Mouse (Mus musculus): ENCODE data around the gene Krt34. TPM values are rescaled to one million over a fixed set of nuclear protein-coding genes. Genes with fewer than 3 reads are reported as not detected.

The Krt34 gene
- polyA plus RNA-seq (2012; rRNA removed), result not detected in 2 replicates
- polyA plus RNA-seq (2014; fragmentation: Nextera tagmentation; extraction: Ambion mirVana), result not detected in 2 replicates

DNA sequence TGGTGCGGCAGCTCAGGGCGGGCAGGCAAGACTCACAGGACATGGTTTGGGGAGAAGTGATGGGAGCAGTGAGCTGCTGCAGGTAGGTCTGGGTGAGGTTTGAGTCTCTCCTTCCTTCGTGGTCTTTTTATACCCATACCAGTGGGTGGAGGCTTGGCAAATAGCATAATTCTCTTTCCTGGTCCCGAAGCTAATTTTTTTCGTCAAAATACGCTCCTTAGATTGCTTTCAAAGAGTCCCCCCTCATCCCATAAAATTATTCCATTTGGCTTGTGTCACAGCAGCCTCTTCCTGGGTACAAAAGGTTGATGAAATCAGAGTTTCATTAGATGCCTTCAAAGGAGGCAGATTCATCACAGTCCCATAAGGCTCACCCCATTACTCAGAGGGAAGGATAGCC is at the start of gene Krt34:
Krt34 (minus strand) TSS at position 101 of the 400 bp plus-strand sequence.
- TF ChIP-seq CTCF (IDR thresholded peaks at IDR 0.05; ENCODE audit: low read depth) (no peak), EP300 (IDR thresholded peaks at IDR 0.05; ENCODE audit: low read depth) (no peak)
- H3K36me3 ChIP-seq (replicated peaks; ENCODE audit: control insufficient read depth, insufficient read depth, low read depth), result no peaks in the 10 kb centered on the region
- no peak within 1 kb of the TSS for H3K9ac ChIP-seq (replicated peaks)
- 69% methylated on average over 6 of the region's 6 CpGs for WGBS (ENCODE audit: insufficient replicate concordance)
- H3K4me1 ChIP-seq (replicated peaks; ENCODE audit: control insufficient read depth in 2 of 2, insufficient read depth in 2 of 2, low read length in 1 of 2), result no peaks in the 10 kb centered on the region
- no peak for DNase-seq (ENCODE audit: low read depth in 3 of 3, low spot score in 3 of 3)
- no peak for ATAC-seq (ENCODE audit: insufficient read depth)
- no peak within 1 kb of the TSS for H3K4me3 ChIP-seq (ENCODE audit: insufficient read depth in 1 of 2, low read depth in 2 of 2, low read length in 2 of 2)
- no peak within 1 kb of the TSS for H3K4me2 ChIP-seq (ENCODE audit: low read depth)
- no peaks in the 10 kb centered on the region for H3K9me3 ChIP-seq (ENCODE audit: control insufficient read depth, low read length)
- H3K27me3 ChIP-seq (ENCODE audit: control insufficient read depth, insufficient read depth, low read length), result no peaks in the 10 kb centered on the region
- no peak within 1 kb of the TSS for H3K27ac ChIP-seq

DNA sequence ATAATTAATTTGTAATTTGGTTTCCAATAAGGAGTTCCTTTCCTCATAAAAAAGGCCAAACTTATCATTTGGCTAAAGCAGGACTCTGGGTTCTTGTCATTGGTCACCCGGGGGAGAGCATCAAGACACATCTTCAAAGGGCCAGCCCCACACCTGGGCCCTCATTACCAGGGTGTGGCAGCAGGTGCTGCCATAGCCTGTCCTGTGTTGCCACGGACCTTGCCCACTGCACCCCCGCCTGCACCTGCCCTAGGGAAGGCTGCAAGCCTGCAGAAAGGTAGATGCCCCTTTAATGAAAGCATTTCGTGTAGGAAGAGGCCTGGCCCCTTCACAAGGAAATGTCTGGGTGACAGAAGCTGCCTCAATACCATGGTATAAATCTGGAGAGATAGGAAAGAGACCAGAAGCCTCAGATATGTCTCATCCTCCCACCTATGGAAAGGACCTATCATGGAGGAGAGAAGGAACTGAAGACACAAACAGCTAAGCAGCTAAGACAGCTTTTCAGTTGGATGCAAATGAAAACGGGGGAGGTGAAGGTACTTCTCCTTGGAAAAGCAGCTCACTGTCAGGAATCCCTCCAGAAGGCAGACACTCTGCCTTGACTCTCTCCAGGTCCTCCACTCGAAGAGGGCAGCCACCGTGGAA is 47.1 kb upstream of the Krt34 start:
- Histone ChIP-seq H3K9ac (replicated peaks) (no peak overlapping the region), H3K4me2 (ENCODE audit: low read depth) (no peak overlapping the region), H3K27ac (no peak overlapping the region), H3K36me3 (replicated peaks; ENCODE audit: control insufficient read depth, insufficient read depth, low read depth) (no peaks in the 10 kb centered on the region), H3K4me1 (replicated peaks; ENCODE audit: control insufficient read depth in 2 of 2, insufficient read depth in 2 of 2, low read length in 1 of 2) (no peaks in the 10 kb centered on the region), H3K27me3 (ENCODE audit: control insufficient read depth, insufficient read depth, low read length) (no peaks in the 10 kb centered on the region), H3K4me3 (ENCODE audit: insufficient read depth in 1 of 2, low read depth in 2 of 2, low read length in 2 of 2) (no peak overlapping the region), H3K9me3 (ENCODE audit: control insufficient read depth, low read length) (no peaks in the 10 kb centered on the region)
- ATAC-seq (ENCODE audit: insufficient read depth) (no peak), DNase-seq (ENCODE audit: low read depth in 3 of 3, low spot score in 3 of 3) (no peak)
- 38% methylated on average over 7 of the region's 7 CpGs for WGBS (ENCODE audit: insufficient replicate concordance)
- TF ChIP-seq EP300 (IDR thresholded peaks at IDR 0.05; ENCODE audit: low read depth) (no peak), CTCF (IDR thresholded peaks at IDR 0.05; ENCODE audit: low read depth) (no peak)

DNA sequence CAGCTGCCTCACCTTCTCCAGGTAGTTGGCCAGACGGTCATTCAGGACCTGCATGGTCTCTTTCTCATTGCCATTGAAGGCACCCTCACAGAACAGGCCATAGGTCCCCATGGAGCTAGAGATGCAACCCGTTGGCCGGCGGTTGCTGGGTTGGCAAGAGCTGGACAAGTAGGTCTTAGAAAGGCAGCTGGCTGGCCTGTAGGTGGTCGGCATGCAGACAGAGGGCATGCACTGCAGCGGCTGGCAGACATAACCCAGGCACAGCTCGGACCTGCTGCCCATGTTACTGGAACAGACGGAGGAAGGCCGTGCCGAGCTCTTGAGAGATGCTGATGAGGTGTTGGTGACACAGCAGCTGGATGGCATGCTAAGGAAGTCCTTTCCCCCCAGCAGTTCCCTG is 46.5 kb upstream of the Krt34 start, which contains the start of gene Krt32:
Krt32 (minus strand) TSS at position 366 of the 400 bp plus-strand sequence.
- WGBS (ENCODE audit: insufficient replicate concordance), result 73% methylated on average over 10 of the region's 10 CpGs
- Histone ChIP-seq H3K9me3 (ENCODE audit: control insufficient read depth, low read length) (no peaks in the 10 kb centered on the region), H3K4me1 (replicated peaks; ENCODE audit: control insufficient read depth in 2 of 2, insufficient read depth in 2 of 2, low read length in 1 of 2) (no peaks in the 10 kb centered on the region), H3K4me2 (ENCODE audit: low read depth) (no peak within 1 kb of the TSS), H3K4me3 (ENCODE audit: insufficient read depth in 1 of 2, low read depth in 2 of 2, low read length in 2 of 2) (no peak within 1 kb of the TSS), H3K27ac (no peak within 1 kb of the TSS), H3K36me3 (replicated peaks; ENCODE audit: control insufficient read depth, insufficient read depth, low read depth) (no peaks in the 10 kb centered on the region), H3K27me3 (ENCODE audit: control insufficient read depth, insufficient read depth, low read length) (no peaks in the 10 kb centered on the region), H3K9ac (replicated peaks) (no peak within 1 kb of the TSS)
- no peak for DNase-seq (ENCODE audit: low read depth in 3 of 3, low spot score in 3 of 3)
- no peak for TF ChIP-seq EP300 (IDR thresholded peaks at IDR 0.05; ENCODE audit: low read depth)
- no peak for ATAC-seq (ENCODE audit: insufficient read depth)

DNA sequence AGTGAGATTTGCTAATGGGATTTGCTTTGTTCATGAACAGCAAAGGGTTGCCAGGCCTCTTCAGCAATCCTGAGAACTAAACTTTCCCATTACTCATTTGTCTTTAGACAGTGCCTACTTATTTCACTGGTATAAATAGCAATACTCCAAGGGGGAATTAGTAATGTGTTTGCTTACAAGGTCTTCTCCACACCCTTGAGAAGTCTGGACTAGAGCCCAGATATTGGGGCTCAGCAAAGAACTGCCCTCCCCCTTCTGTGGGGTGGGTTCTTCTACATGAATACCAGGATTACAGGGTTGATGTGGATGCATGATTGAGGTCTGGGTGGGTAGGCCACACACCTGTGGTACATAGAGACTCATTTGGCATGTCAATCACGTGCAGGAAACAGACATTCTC is 32.5 kb upstream of the Krt34 start:
- Histone ChIP-seq H3K27ac (no peak overlapping the region), H3K9ac (replicated peaks) (no peak overlapping the region), H3K4me3 (ENCODE audit: insufficient read depth in 1 of 2, low read depth in 2 of 2, low read length in 2 of 2) (no peak overlapping the region), H3K27me3 (ENCODE audit: control insufficient read depth, insufficient read depth, low read length) (no peaks in the 10 kb centered on the region), H3K4me2 (ENCODE audit: low read depth) (no peak overlapping the region), H3K4me1 (replicated peaks; ENCODE audit: control insufficient read depth in 2 of 2, insufficient read depth in 2 of 2, low read length in 1 of 2) (no peaks in the 10 kb centered on the region), H3K9me3 (ENCODE audit: control insufficient read depth, low read length) (no peaks in the 10 kb centered on the region), H3K36me3 (replicated peaks; ENCODE audit: control insufficient read depth, insufficient read depth, low read depth) (no peaks in the 10 kb centered on the region)
- ATAC-seq (ENCODE audit: insufficient read depth) (no peak), DNase-seq (ENCODE audit: low read depth in 3 of 3, low spot score in 3 of 3) (no peak)
- 19% methylated on average over 1 of the region's 1 CpGs for WGBS (ENCODE audit: insufficient replicate concordance)
- no peak for TF ChIP-seq EP300 (IDR thresholded peaks at IDR 0.05; ENCODE audit: low read depth)
- no peak for TF ChIP-seq CTCF (IDR thresholded peaks at IDR 0.05; ENCODE audit: low read depth)

DNA sequence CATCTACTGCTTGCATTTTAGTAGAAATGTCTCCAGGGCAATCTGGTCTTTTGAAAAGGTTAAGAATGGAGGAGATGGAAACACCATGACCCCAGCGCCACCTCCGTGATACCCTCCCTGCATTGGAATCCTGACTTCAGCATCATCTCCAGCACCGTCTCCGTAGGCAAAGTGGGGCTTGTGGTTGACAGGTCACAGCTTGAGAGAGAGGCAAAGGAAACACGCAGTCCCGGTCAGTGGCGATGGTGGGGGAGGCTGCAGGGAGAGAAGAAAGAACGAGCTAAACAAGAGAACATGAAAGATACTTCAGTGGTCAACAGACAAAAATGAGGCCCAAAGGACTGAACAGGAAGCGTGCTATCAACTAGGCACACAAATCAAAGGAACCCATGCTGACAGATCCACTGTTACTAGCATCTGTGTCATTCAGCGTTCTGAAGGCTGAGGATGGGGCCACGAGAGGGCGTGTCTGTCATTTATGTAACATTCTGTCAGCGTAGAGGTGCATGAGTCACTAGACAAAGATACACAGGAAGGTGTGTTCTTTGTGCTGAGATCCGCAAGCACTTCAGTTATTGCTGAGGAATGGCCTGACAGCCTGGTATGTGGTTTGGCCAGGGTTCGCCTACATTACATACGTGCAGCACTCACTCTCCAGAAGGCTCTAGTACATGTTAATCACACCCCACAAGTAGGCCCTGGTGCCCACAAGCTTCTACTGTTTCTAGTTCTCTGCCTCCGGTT is 26.1 kb upstream of the Krt34 start:
- Histone ChIP-seq H3K9me3 (ENCODE audit: control insufficient read depth, low read length) (no peaks in the 10 kb centered on the region), H3K27ac (no peak overlapping the region), H3K27me3 (ENCODE audit: control insufficient read depth, insufficient read depth, low read length) (no peaks in the 10 kb centered on the region), H3K4me2 (ENCODE audit: low read depth) (no peak overlapping the region), H3K4me3 (ENCODE audit: insufficient read depth in 1 of 2, low read depth in 2 of 2, low read length in 2 of 2) (no peak overlapping the region), H3K36me3 (replicated peaks; ENCODE audit: control insufficient read depth, insufficient read depth, low read depth) (no peaks in the 10 kb centered on the region), H3K4me1 (replicated peaks; ENCODE audit: control insufficient read depth in 2 of 2, insufficient read depth in 2 of 2, low read length in 1 of 2) (no peaks in the 10 kb centered on the region), H3K9ac (replicated peaks) (no peak overlapping the region)
- DNase-seq (ENCODE audit: low read depth in 3 of 3, low spot score in 3 of 3) (no peak), ATAC-seq (ENCODE audit: insufficient read depth) (no peak)
- TF ChIP-seq CTCF (IDR thresholded peaks at IDR 0.05; ENCODE audit: low read depth) (no peak), EP300 (IDR thresholded peaks at IDR 0.05; ENCODE audit: low read depth) (no peak)
- WGBS (ENCODE audit: insufficient replicate concordance), result 65% methylated on average over 17 of the region's 17 CpGs
